Mouse (Mus musculus) bone marrow macrophage, adult 2 months (primary cell): Measurements from ENCODE around the gene Ccl12. TPM values are rescaled to one million over a fixed set of nuclear protein-coding genes. Genes with fewer than 3 reads are reported as not detected.
A peak's percentile ranks its signal among the peaks of the same experiment; 100 is the strongest.

Source experiments
- H3K27ac ChIP-seq: 2 replicates; pipeline ENCODE4 v1.5.1; 2012; ENCODE audit warnings: low read depth, low read length; ENCODE audit not compliant: insufficient read depth
- H3K4me1 ChIP-seq: 2 replicates; pipeline ENCODE4 v1.6.1; 2012; ENCODE audit warnings: low read length; ENCODE audit not compliant: control insufficient read depth, insufficient read depth
- H3K4me3 ChIP-seq: 2 replicates; pipeline ENCODE4 v1.5.1; 2012; ENCODE audit warnings: mild to moderate bottlenecking, low read length, moderate library complexity; ENCODE audit not compliant: insufficient read depth
- CTCF ChIP-seq: IDR thresholded peaks from 2 replicates; pipeline ENCODE4 v1.5.1; 2012; ENCODE audit warnings: low read depth, mild to moderate bottlenecking, low read length, moderate library complexity
- POLR2A ChIP-seq: IDR thresholded peaks from 2 replicates; pipeline ENCODE4 v1.6.1; 2012; ENCODE audit warnings: mild to moderate bottlenecking, low read depth, low read length, borderline replicate concordance
- polyA plus RNA-seq: library from polyadenylated mRNA; stranded (reverse); fragments of >200 nt; gene quantifications from 2 replicates; pipeline ENCODE4 v1.2.4, GENCODE M21; 2012; ENCODE audit not compliant: missing spikeins, insufficient read depth, insufficient read length

Ccl12 gene
- polyA plus RNA-seq, 1 experiment, result 1.1 TPM

DNA sequence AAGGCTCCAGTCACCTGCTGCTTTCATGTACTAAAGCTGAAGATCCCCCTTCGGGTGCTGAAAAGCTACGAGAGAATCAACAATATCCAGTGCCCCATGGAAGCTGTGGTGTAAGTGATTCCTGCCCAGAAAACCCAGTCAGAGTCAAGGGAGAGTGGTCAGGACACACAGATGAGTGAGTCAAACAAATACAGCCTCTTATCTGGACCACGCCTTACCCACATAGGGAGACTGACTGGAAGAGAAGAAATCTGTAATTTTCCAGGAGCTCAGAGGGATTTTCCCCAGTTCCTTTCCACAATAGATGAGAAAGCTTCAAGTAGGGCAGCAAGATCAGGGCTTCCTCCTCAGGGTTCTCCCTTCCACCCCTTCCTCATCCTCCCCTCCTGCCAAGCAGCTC is 14.4 kb downstream of the Ccl12 start:
- TF ChIP-seq CTCF (no peak), POLR2A (no peak)

GRCm38 (mm10) chr11:82132977-82133376 is 31.3 kb downstream of the Ccl12 start:
- no peak for TF ChIP-seq POLR2A
- TF ChIP-seq CTCF, result no peak
- no peak overlapping the region for H3K27ac ChIP-seq
- H3K4me1 ChIP-seq, result peaks cover 9% of the 10 kb centered on the region
- no peak overlapping the region for H3K4me3 ChIP-seq

More for the DNA sequence above, 14.4 kb downstream of the Ccl12 start:
- Histone ChIP-seq H3K4me1 (peaks cover 4% of the 10 kb centered on the region; the same call in 1 of the 2 replicates), H3K4me3 (no peak overlapping the region), H3K27ac (no peak overlapping the region)

GRCm38 (mm10) chr11:82136196-82136595 is 34.6 kb downstream of the Ccl12 start:
- Histone ChIP-seq H3K4me1 (peaks cover 28% of the 10 kb centered on the region), H3K4me3 (no peak overlapping the region), H3K27ac (no peak overlapping the region)
- no peak for TF ChIP-seq CTCF
- TF ChIP-seq POLR2A, result no peak

GRCm38 (mm10) chr11:82139492-82140094 is 37.9 kb downstream of the Ccl12 start:
- H3K4me3 ChIP-seq, result no peak overlapping the region
- TF ChIP-seq POLR2A, result no peak
- no peak for TF ChIP-seq CTCF
- H3K27ac ChIP-seq, result peak overlapping the region; percentile 62
- H3K4me1 ChIP-seq, result peaks cover 28% of the 10 kb centered on the region

Other genes with a start within 250 kb of the Ccl12 start
- 0.15 TPM in 1 of 2 replicates, not detected in the other for gene 5530401A14Rik, start 241.2 kb upstream of the Ccl12 start, polyA plus RNA-seq
- gene Asic2, start 133.4 kb upstream of the Ccl12 start, polyA plus RNA-seq, result not detected in 2 replicates
- gene Ccl2, start 66.3 kb upstream of the Ccl12 start, polyA plus RNA-seq, result 4.0 and 4.7 TPM in 2 replicates
- gene Gm17268, start 63.3 kb upstream of the Ccl12 start, polyA plus RNA-seq, result not detected in 2 replicates
- 1.9 and 2.0 TPM in 2 replicates for gene Ccl7, start 56.1 kb upstream of the Ccl12 start, polyA plus RNA-seq
- gene Ccl11, start 44.0 kb upstream of the Ccl12 start, polyA plus RNA-seq, result not detected in 2 replicates
- 1.9 TPM in 1 of 2 replicates, not detected in the other for gene Ccl8, start 13.3 kb downstream of the Ccl12 start, polyA plus RNA-seq
- not detected in 2 replicates for gene Ccl1, start 203.8 kb downstream of the Ccl12 start, polyA plus RNA-seq